Mouse (Mus musculus) CH12.LX (cell line): Measurements from ENCODE around the gene Lrp4. TPM values are rescaled to one million over a fixed set of nuclear protein-coding genes. Genes with fewer than 3 reads are reported as not detected.

Experiments used
- DNase-seq: peaks from one replicate; pipeline ENCODE4 v3.0.0-alpha.2; 2013; ENCODE audit errors: extremely low read depth
- H3K27ac ChIP-seq: 2 replicates; pipeline ENCODE4 v1.5.1; 2012; ENCODE audit warnings: low read depth, mild to moderate bottlenecking, control low read depth, moderate library complexity; ENCODE audit not compliant: insufficient read depth
- H3K27me3 ChIP-seq: replicated peaks from 2 replicates; pipeline ENCODE3; 2012; ENCODE audit warnings: inconsistent platforms
- H3K36me3 ChIP-seq, 2 experiments: replicated peaks in 1 of 2; 2 replicates each; pipeline versions ENCODE3 to v1.6.1; 2012; ENCODE audit warnings: inconsistent platforms in 1 of 2, low read length in 1 of 2, mild to moderate bottlenecking in 1 of 2, mixed read lengths in 1 of 2, moderate library complexity in 1 of 2; ENCODE audit not compliant: control insufficient read depth in 1 of 2, insufficient read depth in 1 of 2
- H3K4me1 ChIP-seq, 2 experiments: 2 replicates each; pipeline ENCODE4 v1.6.1; 2012; ENCODE audit warnings: inconsistent platforms in 1 of 2, moderate library complexity in 1 of 2; ENCODE audit not compliant: insufficient read depth in 2 of 2, control insufficient read depth in 1 of 2
- H3K4me2 ChIP-seq: 2 replicates; pipeline ENCODE4 v1.6.1; 2012; ENCODE audit warnings: low read depth, mild to moderate bottlenecking, control low read depth; ENCODE audit not compliant: poor library complexity, insufficient read depth, severe bottlenecking
- H3K4me3 ChIP-seq, 3 experiments: fragments of 150-350 bp in 1 of 3; sonication (generic) in 1 of 3; replicated peaks in 1 of 3; 2 replicates each; pipeline versions ENCODE3 to v1.5.1; 2011 to 2012; ENCODE audit warnings: low read depth in 2 of 3, low read length in 2 of 3, mild to moderate bottlenecking in 2 of 3, moderate library complexity in 2 of 3, control low read depth in 1 of 3, improper control_type of control experiment in 1 of 3, inconsistent platforms in 1 of 3, mixed read lengths in 1 of 3; ENCODE audit not compliant: poor library complexity in 1 of 3
- H3K79me2 ChIP-seq: replicated peaks from 2 replicates; pipeline ENCODE4 v1.6.1; 2012; ENCODE audit warnings: mild to moderate bottlenecking, moderate library complexity; ENCODE audit not compliant: control insufficient read depth, poor library complexity, insufficient read depth, severe bottlenecking; ENCODE audit errors: extremely low read depth
- H3K9ac ChIP-seq: 2 replicates; pipeline ENCODE4 v1.6.1; 2012; ENCODE audit warnings: low read depth, mild to moderate bottlenecking, control low read depth, moderate library complexity; ENCODE audit not compliant: insufficient read depth
- H3K9me3 ChIP-seq: replicated peaks from 2 replicates; pipeline ENCODE3; 2012; ENCODE audit warnings: low read length, inconsistent platforms, mixed read lengths
- CTCF ChIP-seq, 2 experiments: IDR thresholded peaks in 1 of 2; conservative IDR thresholded peaks in 1 of 2; 2 replicates each; pipeline ENCODE4 v1.5.1; 2011 to 2012; ENCODE audit warnings: low read depth in 2 of 2, low read length in 2 of 2, improper control_type of control experiment in 1 of 2, inconsistent platforms in 1 of 2, mild to moderate bottlenecking in 1 of 2, moderate library complexity in 1 of 2
- GABPA ChIP-seq: IDR thresholded peaks from 2 replicates; pipeline ENCODE4 v1.6.1; 2012; ENCODE audit warnings: low read depth, low read length, improper control_type of control experiment, inconsistent platforms; ENCODE audit not compliant: insufficient replicate concordance
- JUND ChIP-seq: conservative IDR thresholded peaks from 2 replicates; pipeline ENCODE4 v1.6.1; 2011; ENCODE audit warnings: low read depth, low read length, improper control_type of control experiment
- MAX ChIP-seq: IDR thresholded peaks from 2 replicates; pipeline ENCODE4 v1.6.1; 2011; ENCODE audit warnings: low read length, improper control_type of control experiment
- MEF2A ChIP-seq: IDR thresholded peaks from 2 replicates; pipeline ENCODE4 v1.6.1; 2014; ENCODE audit warnings: low read depth, mild to moderate bottlenecking, inconsistent platforms, low read length, improper control_type of control experiment, borderline replicate concordance
- MXI1 ChIP-seq: IDR thresholded peaks from 2 replicates; pipeline ENCODE4 v1.6.1; 2011; ENCODE audit warnings: mild to moderate bottlenecking, low read depth, low read length, improper control_type of control experiment
- MYC ChIP-seq: IDR thresholded peaks from 2 replicates; pipeline ENCODE4 v1.6.1; 2011; ENCODE audit warnings: low read depth, mild to moderate bottlenecking, improper control_type of control experiment, low read length
- NELFE ChIP-seq: IDR thresholded peaks from 2 replicates; pipeline ENCODE4 v1.6.1; 2011; ENCODE audit warnings: low read depth, low read length, improper control_type of control experiment
- PAX5 ChIP-seq: IDR thresholded peaks from 2 replicates; pipeline ENCODE4 v1.6.1; 2012; ENCODE audit warnings: low read length, inconsistent platforms, mixed read lengths
- POLR2AphosphoS2 ChIP-seq: IDR thresholded peaks from 2 replicates; pipeline ENCODE4 v1.6.1; 2011; ENCODE audit warnings: low read depth, low read length, improper control_type of control experiment
- RAD21 ChIP-seq: IDR thresholded peaks from 2 replicates; pipeline ENCODE4 v1.6.1; 2011; ENCODE audit warnings: low read depth, mild to moderate bottlenecking, low read length, improper control_type of control experiment, moderate library complexity
- RCOR1 ChIP-seq: conservative IDR thresholded peaks from 2 replicates; pipeline ENCODE4 v1.6.1; 2012; ENCODE audit warnings: low read depth, mild to moderate bottlenecking, inconsistent platforms, low read length, improper control_type of control experiment
- ZMIZ1 ChIP-seq: IDR thresholded peaks from 2 replicates; pipeline ENCODE4 v1.6.1; 2012; ENCODE audit warnings: low read depth, mild to moderate bottlenecking, inconsistent platforms, low read length, improper control_type of control experiment
- ZNF384 ChIP-seq: IDR thresholded peaks from 2 replicates; pipeline ENCODE4 v1.6.1; 2012; ENCODE audit warnings: low read depth, low read length, improper control_type of control experiment, inconsistent platforms
- dilution Hi-C: fragments of 300-500 bp; cut with MboI; formaldehyde crosslinking; loops from 2 replicates; pipeline ENCODE4 v1.14.3; 2020; ENCODE audit warnings: low sequenced_read_pairs; ENCODE audit not compliant: extremely low pct_unique_long_range_greater_than_20kb, extremely low pct_ligation_motif_present
- in situ Hi-C: fragments of 300-500 bp; cut with MboI; formaldehyde crosslinking; loops from 3 replicates; pipeline ENCODE4 v1.14.3; 2019; ENCODE audit warnings: low sequenced_read_pairs, low pct_ligation_motif_present, low pct_unique_long_range_greater_than_20kb, mixed read lengths
- polyA plus RNA-seq: library from polyadenylated mRNA; unstranded; fragments of >175 nt; gene quantifications from 2 replicates; pipeline ENCODE4 v1.2.1, GENCODE M21; 2012; ENCODE audit warnings: low read depth; ENCODE audit not compliant: insufficient read length
- total RNA-seq, 2 experiments: library from RNA; depleted of rRNA; stranded (reverse); fragments of 300-350 nt in 1 of 2; fragments of >200 nt in 1 of 2; gene quantifications; 2 replicates each; pipeline ENCODE4 v1.2.3; 2012 to 2014

Gene Lrp4
- total and polyA plus RNA-seq, 3 experiments, result 0.91 to 5.9 (median 1.0) TPM

- TF ChIP-seq MXI1 (no peak; the same call in 1 of the 2 replicates), MAX (no peak), GABPA (no peak), PAX5 (no peak), RCOR1 (no peak), RAD21 (no peak), CTCF (conservative IDR thresholded peaks at IDR 0.05 in 1 of 2, IDR thresholded peaks at IDR 0.05 in 1 of 2; ENCODE audit: low read depth in 2 of 2, low read length in 2 of 2) (0 out of 4 replicates have a peak, but pooled peaks of 1 of the 2 experiments have one; percentile 1), MYC (no peak)
Observed at GRCm38 (mm10) chr2:91527147-91527486, 69.8 kb downstream of the Lrp4 start.

GRCm38 (mm10) chr2:91537588-91538205, 80.4 kb downstream of the Lrp4 start:
- no peak for DNase-seq
- Histone ChIP-seq H3K27ac (no peak overlapping the region), H3K79me2 (peaks cover 52% of the 10 kb centered on the region), H3K36me3 (peaks cover 2 to 25% of the 10 kb centered on the region in 2 experiments), H3K4me2 (no peak overlapping the region), H3K27me3 (no peaks in the 10 kb centered on the region), H3K9me3 (no peaks in the 10 kb centered on the region), H3K9ac (no peak overlapping the region), H3K4me1 (peaks cover 3 to 6% of the 10 kb centered on the region in 2 experiments; a peak in 3 of 4 replicates), H3K4me3 (no peak overlapping the region)
- in situ Hi-C loops, result no loop called here
- no peak for TF ChIP-seq RAD21
- TF ChIP-seq MXI1, result no peak
- TF ChIP-seq CTCF (conservative IDR thresholded peaks at IDR 0.05 in 1 of 2, IDR thresholded peaks at IDR 0.05 in 1 of 2; ENCODE audit: low read depth in 2 of 2, low read length in 2 of 2), result no peak
- no peak for TF ChIP-seq NELFE
- TF ChIP-seq ZMIZ1, result no peak
- no peak for TF ChIP-seq MEF2A
- TF ChIP-seq ZNF384, result no peak
- TF ChIP-seq JUND, result no peak
- TF ChIP-seq POLR2AphosphoS2, result no peak
- dilution Hi-C loops, result no loop called here

More at GRCm38 (mm10) chr2:91527147-91527486, 69.8 kb downstream of the Lrp4 start:
- peaks cover 3 to 18% of the 10 kb centered on the region in 2 experiments; a peak in 2 of 4 replicates for H3K4me1 ChIP-seq
- H3K79me2 ChIP-seq, result peaks cover 47% of the 10 kb centered on the region
- peak overlapping the region; percentile 79 to 96 (median 94) for H3K4me3 ChIP-seq
- dilution Hi-C loops (no loop called here), in situ Hi-C loops (no loop called here)
- peaks cover 3 to 31% of the 10 kb centered on the region in 2 experiments for H3K36me3 ChIP-seq
- peaks cover 2% of the 10 kb centered on the region for H3K9me3 ChIP-seq
- peak; percentile 57 for DNase-seq
- H3K27me3 ChIP-seq, result no peaks in the 10 kb centered on the region
- H3K27ac ChIP-seq, result 0 out of 2 replicates have a peak overlapping the region, but pooled peaks have one; percentile 3
- peak overlapping the region; percentile 95 for H3K9ac ChIP-seq
- peak overlapping the region; percentile 65 for H3K4me2 ChIP-seq

Other genes with a start within 250 kb of the Lrp4 start
- gene Ddb2, start 220.5 kb upstream of the Lrp4 start, total RNA-seq (2012; rRNA removed), result 11.0 and 13.9 TPM in 2 replicates
- 20.2 and 23.4 TPM in 2 replicates for gene Ddb2, start 220.5 kb upstream of the Lrp4 start, total RNA-seq (2014; rRNA removed)
- gene Ddb2, start 220.5 kb upstream of the Lrp4 start, polyA plus RNA-seq, result 14.1 and 15.2 TPM in 2 replicates
- 5.3 and 9.1 TPM in 2 replicates for gene Pacsin3, start 201.6 kb upstream of the Lrp4 start, total RNA-seq (2012; rRNA removed)
- gene Pacsin3, start 201.6 kb upstream of the Lrp4 start, total RNA-seq (2014; rRNA removed), result 1.2 and 1.5 TPM in 2 replicates
- gene Pacsin3, start 201.6 kb upstream of the Lrp4 start, polyA plus RNA-seq, result 1.4 and 3.1 TPM in 2 replicates
- gene Arfgap2, start 192.5 kb upstream of the Lrp4 start, total RNA-seq (2012; rRNA removed), result 57.0 and 71.6 TPM in 2 replicates
- 48.3 and 55.1 TPM in 2 replicates for gene Arfgap2, start 192.5 kb upstream of the Lrp4 start, total RNA-seq (2014; rRNA removed)
- gene Arfgap2, start 192.5 kb upstream of the Lrp4 start, polyA plus RNA-seq, result 77.6 and 80.0 TPM in 2 replicates
- 23.3 and 26.2 TPM in 2 replicates for gene 1110051M20Rik, start 12.8 kb upstream of the Lrp4 start, total RNA-seq (2012; rRNA removed)
- gene 1110051M20Rik, start 12.8 kb upstream of the Lrp4 start, total RNA-seq (2014; rRNA removed), result 28.7 and 34.0 TPM in 2 replicates
- gene 1110051M20Rik, start 12.8 kb upstream of the Lrp4 start, polyA plus RNA-seq, result 19.5 and 21.1 TPM in 2 replicates
- 52.3 and 53.0 TPM in 2 replicates for gene Ckap5, start 69.3 kb downstream of the Lrp4 start, total RNA-seq (2012; rRNA removed)
- 52.3 and 57.9 TPM in 2 replicates for gene Ckap5, start 69.3 kb downstream of the Lrp4 start, total RNA-seq (2014; rRNA removed)
- gene Ckap5, start 69.3 kb downstream of the Lrp4 start, polyA plus RNA-seq, result 50.8 and 51.5 TPM in 2 replicates
- 0.04 TPM in 1 of 2 replicates, not detected in the other for gene F2, start 178.9 kb downstream of the Lrp4 start, total RNA-seq (2012; rRNA removed)
- not detected in 2 replicates for gene F2, start 178.9 kb downstream of the Lrp4 start, total RNA-seq (2014; rRNA removed)
- not detected in 2 replicates for gene F2, start 178.9 kb downstream of the Lrp4 start, polyA plus RNA-seq
- gene Zfp408, start 192.3 kb downstream of the Lrp4 start, total RNA-seq (2012; rRNA removed), result 8.1 and 8.3 TPM in 2 replicates
- gene Zfp408, start 192.3 kb downstream of the Lrp4 start, total RNA-seq (2014; rRNA removed), result 8.8 and 9.2 TPM in 2 replicates
- gene Zfp408, start 192.3 kb downstream of the Lrp4 start, polyA plus RNA-seq, result 16.0 and 17.1 TPM in 2 replicates
- gene Arhgap1, start 192.3 kb downstream of the Lrp4 start, total RNA-seq (2012; rRNA removed), result 15.6 and 20.6 TPM in 2 replicates
- gene Arhgap1, start 192.3 kb downstream of the Lrp4 start, total RNA-seq (2014; rRNA removed), result 19.7 and 22.4 TPM in 2 replicates
- 30.2 and 35.4 TPM in 2 replicates for gene Arhgap1, start 192.3 kb downstream of the Lrp4 start, polyA plus RNA-seq